Mouse (Mus musculus) testis, adult 2 months (tissue): ENCODE measurements around the gene Treh.

ENCODE experiments used
- CTCF ChIP-seq: fragments of 200-500 bp; IDR thresholded peaks from 2 replicates; pipeline ENCODE4 v1.5.1; 2012; ENCODE audit warnings: low read depth, mild to moderate bottlenecking, inconsistent platforms, low read length, moderate library complexity; ENCODE audit not compliant: control insufficient read depth, insufficient read depth, insufficient replicate concordance
- POLR2A ChIP-seq: fragments of 200-500 bp; IDR thresholded peaks from 2 replicates; pipeline ENCODE4 v1.6.1; 2012; ENCODE audit warnings: low read depth, mild to moderate bottlenecking, inconsistent platforms, low read length, moderate library complexity; ENCODE audit not compliant: control insufficient read depth

GRCm38 (mm10) chr9:44693071-44693470 is 20.0 kb downstream of the Treh start:
- TF ChIP-seq CTCF = no peak
- TF ChIP-seq POLR2A = no peak
